Mouse (Mus musculus) forebrain, embryonic 14.5 days (tissue): ENCODE measurements at regions not wholly inside any gene's neighbourhood (a gene's known extent, or its start where the extent isn't known, plus 50 kb on each side); places are given as distances from the start of the nearest gene placed in this dataset.
A peak's percentile ranks its signal among the peaks of the same experiment; 100 is the strongest.

ENCODE experiments used
- ATAC-seq: fragments of 200-750 bp; cut with Nextera tagmentation; 2 replicates; pipeline ENCODE4 v1.8.0; 2017; ENCODE audit warnings: mild to moderate bottlenecking, moderate library complexity
- DNase-seq: peaks from one replicate; pipeline ENCODE4 v3.0.0-alpha.2; 2015; ENCODE audit warnings: low spot score
- H3K27ac ChIP-seq: fragments of 300-500 bp; sonication (generic); 2 replicates; pipeline ENCODE4 v1.5.1; 2014; ENCODE audit warnings: low read depth, mild to moderate bottlenecking, control low read depth, low read length, moderate library complexity
- H3K27me3 ChIP-seq: fragments of 300-500 bp; sonication (generic); replicated peaks from 2 replicates; pipeline ENCODE4 v1.6.1; 2014; ENCODE audit warnings: low read length, control low read depth, mixed read lengths; ENCODE audit not compliant: control insufficient read depth, insufficient read depth
- H3K36me3 ChIP-seq: fragments of 300-500 bp; sonication (generic); 2 replicates; pipeline ENCODE4 v1.6.1; 2014; ENCODE audit warnings: low read length, control low read depth; ENCODE audit not compliant: control insufficient read depth, insufficient read depth
- H3K4me1 ChIP-seq: fragments of 300-500 bp; sonication (generic); 2 replicates; pipeline ENCODE4 v1.6.1; 2014; ENCODE audit warnings: antibody characterized with exemption, low read length, control low read depth; ENCODE audit not compliant: control insufficient read depth, insufficient read depth
- H3K4me2 ChIP-seq: fragments of 300-500 bp; sonication (generic); 2 replicates; pipeline ENCODE4 v1.6.1; 2014; ENCODE audit warnings: mild to moderate bottlenecking, control low read depth, low read length
- H3K4me3 ChIP-seq: fragments of 300-500 bp; sonication (generic); 2 replicates; pipeline ENCODE4 v1.5.1; 2014; ENCODE audit warnings: low read depth, low read length, control low read depth
- H3K9ac ChIP-seq: fragments of 300-500 bp; sonication (generic); 2 replicates; pipeline ENCODE4 v1.6.1; 2014; ENCODE audit warnings: mild to moderate bottlenecking, low read length, control low read depth, moderate library complexity
- H3K9me3 ChIP-seq: fragments of 300-500 bp; sonication (generic); replicated peaks from 2 replicates; pipeline ENCODE4 v1.6.1; 2016; ENCODE audit warnings: low read length, control low read depth, mixed read lengths; ENCODE audit not compliant: control insufficient read depth
- WGBS: fragments of 180-500 bp; shearing (Covaris S2); extraction: QIAGEN DNeasy Blood & Tissue Kit; methylation state at CpG from one replicate; pipeline ENCODE4 v1.1.7; 2014; 5-methylcytosine and 5-hydroxymethylcytosine counted together

DNA sequence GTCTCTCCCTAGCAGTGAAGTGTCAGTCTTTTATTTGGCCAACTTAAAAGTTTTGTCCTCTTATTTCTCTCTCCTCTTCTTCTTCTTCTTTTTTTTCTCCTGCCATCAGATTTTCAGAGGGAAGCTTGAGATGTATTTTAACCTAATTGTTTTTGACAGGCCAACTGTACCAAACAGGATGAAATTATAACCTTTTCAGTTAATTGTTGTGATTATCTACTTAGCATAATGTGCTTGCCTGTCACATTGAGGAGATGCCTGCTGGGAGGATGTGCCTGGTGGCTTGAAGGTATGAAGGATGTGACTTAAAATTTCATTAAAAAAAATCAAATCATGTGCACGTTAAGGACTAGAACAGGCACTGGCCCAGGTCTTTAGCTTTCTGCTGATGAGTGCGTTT is 527.9 kb upstream of the Ddx18 start:
- Histone ChIP-seq H3K27ac (no peak overlapping the region), H3K4me2 (no peak overlapping the region), H3K4me1 (no peaks in the 10 kb centered on the region), H3K27me3 (no peaks in the 10 kb centered on the region), H3K9me3 (no peaks in the 10 kb centered on the region), H3K9ac (no peak overlapping the region), H3K36me3 (no peaks in the 10 kb centered on the region), H3K4me3 (no peak overlapping the region)
- DNase-seq (peak; percentile 2), ATAC-seq (no peak)
- 78% methylated on average over 2 of the region's 2 CpGs for WGBS

DNA sequence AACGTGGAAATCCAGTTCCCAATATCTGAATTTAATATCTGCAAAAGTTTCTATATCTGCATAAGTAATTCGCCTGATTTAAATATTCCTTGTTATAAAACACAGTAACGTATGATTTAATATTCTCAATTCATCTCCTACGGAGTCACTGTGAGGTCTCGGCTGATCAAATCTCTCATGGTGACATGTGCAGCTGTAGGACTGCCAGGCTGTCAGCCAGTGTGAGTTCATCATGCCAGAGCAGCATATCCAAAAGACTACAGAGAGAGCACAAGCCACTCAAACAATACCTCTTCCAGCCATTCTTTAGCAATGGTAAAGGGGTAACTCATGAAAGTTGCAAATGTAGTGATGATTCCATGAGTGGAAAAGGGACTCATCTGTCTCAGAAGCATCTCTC is 514.7 kb upstream of the Ddx18 start:
- Histone ChIP-seq H3K9me3 (no peaks in the 10 kb centered on the region), H3K4me3 (no peak overlapping the region), H3K4me1 (no peaks in the 10 kb centered on the region), H3K36me3 (no peaks in the 10 kb centered on the region), H3K27me3 (no peaks in the 10 kb centered on the region), H3K27ac (no peak overlapping the region), H3K4me2 (no peak overlapping the region), H3K9ac (no peak overlapping the region)
- ATAC-seq (no peak), DNase-seq (no peak)
- WGBS, result 85% methylated on average over 5 of the region's 5 CpGs

DNA sequence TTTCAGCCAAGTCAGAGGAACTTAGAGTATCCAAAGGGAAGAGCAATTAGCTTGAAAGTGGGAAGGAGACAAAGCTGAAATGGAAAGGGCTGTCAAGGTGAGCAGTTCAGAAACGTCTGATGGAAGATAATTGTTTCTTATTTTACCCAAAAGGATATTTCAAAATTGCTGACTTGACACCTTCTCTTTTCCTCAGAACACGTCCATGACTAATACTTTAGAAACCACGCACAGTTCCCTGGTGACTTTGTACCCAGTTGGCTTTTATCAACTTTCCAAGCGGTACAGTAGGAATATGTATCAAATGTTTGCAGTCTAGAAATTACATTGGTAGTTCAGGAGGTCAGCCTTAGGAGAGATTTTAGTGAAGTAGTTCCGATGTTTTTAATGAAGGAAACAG is 508.3 kb upstream of the Ddx18 start:
- DNase-seq (no peak), ATAC-seq (no peak)
- H3K9me3 ChIP-seq, result no peaks in the 10 kb centered on the region
- no peak overlapping the region for H3K27ac ChIP-seq
- H3K4me1 ChIP-seq, result no peaks in the 10 kb centered on the region
- H3K4me2 ChIP-seq, result no peak overlapping the region
- H3K9ac ChIP-seq, result no peak overlapping the region
- no peak overlapping the region for H3K4me3 ChIP-seq
- H3K27me3 ChIP-seq, result no peaks in the 10 kb centered on the region
- no peaks in the 10 kb centered on the region for H3K36me3 ChIP-seq
- 77% methylated on average over 5 of the region's 5 CpGs for WGBS

DNA sequence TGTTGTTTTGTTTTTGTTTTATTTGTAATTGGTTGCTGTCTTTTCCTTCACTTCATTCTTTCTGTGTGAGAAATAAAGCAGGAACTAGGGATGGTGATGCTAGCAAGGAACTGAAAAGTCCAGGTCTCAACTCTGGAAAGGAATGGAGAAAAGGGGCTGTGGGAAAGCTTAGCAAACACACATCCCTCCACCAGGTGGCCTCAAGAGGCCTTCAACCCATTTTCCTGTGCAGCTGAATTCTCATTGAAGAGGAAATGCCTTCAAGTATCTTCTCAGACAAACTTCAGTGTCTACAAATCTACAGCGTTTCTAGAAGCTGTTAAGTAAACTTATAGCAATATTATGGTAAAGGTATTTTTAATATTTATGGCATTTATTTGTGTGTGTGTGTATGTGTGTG is 487.4 kb upstream of the Ddx18 start:
- WGBS, result 76% methylated on average over 1 of the region's 1 CpGs
- no peak for DNase-seq

DNA sequence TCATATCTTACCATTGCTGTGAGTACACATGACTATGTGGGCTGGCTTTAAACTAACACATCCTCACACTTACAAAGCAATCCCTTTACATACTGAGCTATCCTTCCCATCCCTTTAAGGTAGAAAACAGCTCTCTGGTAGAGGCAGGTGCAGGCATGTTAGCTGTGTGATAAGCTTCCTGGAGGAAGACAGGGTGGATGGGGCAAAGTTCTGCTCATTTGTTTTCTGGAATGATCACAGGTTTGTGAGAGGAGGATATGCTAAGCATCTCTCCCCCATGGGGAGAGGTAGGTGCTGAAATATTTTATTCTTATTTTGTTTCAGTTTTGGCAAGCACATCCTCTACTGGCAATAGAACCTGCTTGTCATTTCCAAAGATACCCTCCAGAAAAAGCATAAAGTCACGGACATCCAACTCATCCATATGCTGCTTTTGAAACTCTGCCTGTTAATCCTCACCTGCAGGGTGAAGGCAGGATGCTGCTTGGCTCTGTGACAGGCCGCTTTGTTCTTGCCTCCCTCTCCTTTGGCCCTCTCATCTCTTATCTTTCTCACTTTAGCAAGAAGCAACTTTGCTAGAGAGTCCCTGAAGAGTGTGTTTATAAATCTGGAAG is 480.4 kb upstream of the Ddx18 start:
- Histone ChIP-seq H3K36me3 (no peaks in the 10 kb centered on the region), H3K4me2 (no peak overlapping the region), H3K9ac (no peak overlapping the region), H3K4me3 (no peak overlapping the region), H3K9me3 (no peaks in the 10 kb centered on the region), H3K27me3 (no peaks in the 10 kb centered on the region), H3K4me1 (no peaks in the 10 kb centered on the region), H3K27ac (no peak overlapping the region)
- ATAC-seq, result no peak
- DNase-seq, result no peak
- WGBS, result 82% methylated on average over 2 of the region's 2 CpGs

More for the DNA sequence above, 487.4 kb upstream of the Ddx18 start:
- Histone ChIP-seq H3K9ac (no peak overlapping the region), H3K4me1 (no peaks in the 10 kb centered on the region), H3K36me3 (no peaks in the 10 kb centered on the region), H3K4me3 (no peak overlapping the region), H3K9me3 (no peaks in the 10 kb centered on the region), H3K27me3 (no peaks in the 10 kb centered on the region), H3K4me2 (no peak overlapping the region), H3K27ac (no peak overlapping the region)
- ATAC-seq, result no peak

DNA sequence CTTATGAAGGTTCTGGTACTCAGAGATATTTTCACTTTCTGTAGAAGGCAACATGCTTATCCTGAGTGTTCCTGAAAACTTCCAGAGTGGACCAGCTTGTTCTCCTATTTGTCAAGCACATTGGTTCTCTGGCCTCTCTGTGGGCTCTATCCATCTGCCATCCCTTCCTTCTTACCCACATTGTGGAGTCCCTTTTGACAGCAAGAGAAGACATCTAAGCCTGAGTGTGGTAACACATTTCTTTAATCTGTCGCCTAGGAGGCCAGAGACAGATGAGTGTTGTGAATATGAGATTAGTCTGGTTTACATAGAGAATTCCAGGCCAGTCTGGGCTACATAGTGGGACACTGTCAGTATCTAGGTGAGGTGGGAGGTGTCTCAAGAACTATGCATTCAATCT is 476.1 kb upstream of the Ddx18 start:
- ATAC-seq (no peak), DNase-seq (no peak)
- Histone ChIP-seq H3K4me2 (no peak overlapping the region), H3K9ac (no peak overlapping the region), H3K27me3 (no peaks in the 10 kb centered on the region), H3K4me1 (no peaks in the 10 kb centered on the region), H3K27ac (no peak overlapping the region), H3K9me3 (no peaks in the 10 kb centered on the region), H3K4me3 (no peak overlapping the region), H3K36me3 (no peaks in the 10 kb centered on the region)
- WGBS, result 84% methylated on average over 1 of the region's 1 CpGs

DNA sequence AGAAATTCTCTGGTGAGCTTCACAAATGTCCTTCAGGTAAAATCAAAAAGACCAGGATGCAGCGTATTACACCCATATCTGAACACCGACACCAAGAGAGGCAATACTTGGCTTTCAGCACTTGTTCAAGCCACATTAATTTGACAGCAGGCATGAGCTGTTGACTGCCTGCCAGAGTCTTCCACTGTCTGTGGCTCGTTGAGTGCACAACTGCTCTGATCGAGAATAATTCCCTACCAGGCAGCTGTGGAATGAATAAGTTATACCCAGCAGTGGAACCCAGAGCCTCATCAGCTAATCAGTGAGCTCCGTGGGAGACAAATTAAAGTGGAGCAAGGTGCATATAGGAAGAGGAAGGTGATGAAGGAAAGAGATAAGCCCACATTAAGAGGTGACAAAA is 475.3 kb upstream of the Ddx18 start:
- no peak overlapping the region for H3K4me3 ChIP-seq
- no peaks in the 10 kb centered on the region for H3K27me3 ChIP-seq
- 63% methylated on average over 5 of the region's 5 CpGs for WGBS
- ATAC-seq (no peak), DNase-seq (peak; percentile 47)
- no peaks in the 10 kb centered on the region for H3K9me3 ChIP-seq
- no peak overlapping the region for H3K27ac ChIP-seq
- no peaks in the 10 kb centered on the region for H3K36me3 ChIP-seq
- no peak overlapping the region for H3K4me2 ChIP-seq
- H3K9ac ChIP-seq, result no peak overlapping the region
- no peaks in the 10 kb centered on the region for H3K4me1 ChIP-seq

DNA sequence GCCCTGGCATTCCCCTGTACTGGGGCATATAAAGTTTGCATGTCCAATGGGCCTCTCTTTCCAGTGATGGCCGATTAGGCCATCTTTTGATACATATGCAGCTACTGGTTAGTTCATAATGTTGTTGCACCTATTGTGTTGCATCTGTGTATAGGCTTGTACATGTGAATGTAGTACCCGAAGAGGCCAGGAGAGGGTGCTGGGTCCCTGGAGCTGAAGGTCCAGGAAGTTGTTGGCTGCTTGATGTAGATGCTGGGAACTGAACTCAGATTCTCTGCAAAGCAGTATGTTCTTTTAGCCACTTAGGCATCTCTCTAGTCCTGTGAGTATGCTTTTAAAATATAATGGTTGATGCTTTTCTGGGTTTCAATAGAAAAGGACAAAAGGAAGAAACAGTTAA is 440.0 kb upstream of the Ddx18 start:
- Histone ChIP-seq H3K4me1 (no peaks in the 10 kb centered on the region), H3K9me3 (no peaks in the 10 kb centered on the region), H3K27me3 (no peaks in the 10 kb centered on the region), H3K9ac (no peak overlapping the region), H3K4me3 (no peak overlapping the region), H3K27ac (no peak overlapping the region), H3K36me3 (no peaks in the 10 kb centered on the region), H3K4me2 (no peak overlapping the region)
- WGBS, result 83% methylated on average over 2 of the region's 2 CpGs
- ATAC-seq (no peak), DNase-seq (no peak)

DNA sequence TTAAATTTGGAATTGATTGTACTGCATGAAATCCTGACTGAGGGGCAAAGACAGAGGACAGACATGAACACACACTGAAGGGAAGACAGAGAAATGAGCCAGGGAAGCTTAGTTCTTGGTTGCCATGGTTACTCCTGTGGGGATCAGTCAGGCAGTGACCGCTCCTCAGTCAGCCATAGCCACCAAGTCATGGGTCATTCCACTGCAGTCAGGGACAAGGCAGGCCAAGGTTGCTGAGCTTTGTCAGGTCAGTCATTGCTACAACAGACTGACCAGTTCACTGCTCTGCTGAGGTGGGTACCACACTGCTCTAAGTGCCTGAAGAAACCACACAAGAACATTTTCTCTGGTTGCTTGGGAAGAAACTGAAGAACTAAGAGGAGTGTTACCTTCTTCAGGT is 428.7 kb upstream of the Ddx18 start:
- no peaks in the 10 kb centered on the region for H3K9me3 ChIP-seq
- H3K27ac ChIP-seq, result no peak overlapping the region
- H3K4me2 ChIP-seq, result no peak overlapping the region
- DNase-seq (no peak), ATAC-seq (no peak)
- no peaks in the 10 kb centered on the region for H3K27me3 ChIP-seq
- H3K36me3 ChIP-seq, result no peaks in the 10 kb centered on the region
- no peaks in the 10 kb centered on the region for H3K4me1 ChIP-seq
- H3K9ac ChIP-seq, result no peak overlapping the region
- H3K4me3 ChIP-seq, result no peak overlapping the region
- WGBS, result 67% methylated on average over 1 of the region's 1 CpGs
